Mouse (Mus musculus): ENCODE measurements at regions not wholly inside any gene's neighbourhood (a gene's known extent, or its start where the extent isn't known, plus 50 kb on each side); places are given as distances from the start of the nearest gene placed in this dataset.

DNA sequence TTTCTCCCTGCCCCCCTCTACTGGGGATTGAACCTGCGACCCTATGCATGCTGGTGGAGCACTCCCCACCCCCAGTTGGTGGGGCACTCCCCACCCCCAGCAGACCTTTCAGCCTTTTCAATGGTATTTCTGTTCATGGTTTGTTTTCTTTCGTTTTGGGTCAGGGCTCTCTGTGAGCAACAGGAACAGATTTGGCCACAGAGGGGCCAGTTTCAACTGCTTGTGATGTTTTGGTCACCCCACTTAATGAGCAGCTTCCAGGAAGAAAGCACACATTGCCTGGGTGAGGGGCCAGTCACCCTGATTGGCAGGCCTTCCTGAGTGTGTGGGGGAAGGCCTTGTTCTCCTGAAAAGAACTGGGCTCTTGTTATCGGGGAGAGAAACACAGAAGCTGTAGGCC is 71.5 kb upstream of the Sulf2 start:
- TF ChIP-seq USF1 (IDR thresholded peaks at IDR 0.05; ENCODE audit: low read depth) (no peak), POLR2A (IDR thresholded peaks at IDR 0.05; ENCODE audit: insufficient read length, low read depth) (no peak), SRF (IDR thresholded peaks at IDR 0.05; ENCODE audit: control insufficient read depth, insufficient read length, low read depth) (no peak), MYOG (IDR thresholded peaks at IDR 0.05; ENCODE audit: control insufficient read depth in 1 of 3, insufficient read depth in 1 of 3, insufficient read length in 2 of 3, low read depth in 2 of 3) (no peak), MAX (IDR thresholded peaks at IDR 0.05; ENCODE audit: low read depth) (no peak), CEBPB (IDR thresholded peaks at IDR 0.05; ENCODE audit: insufficient read depth, poor library complexity, severe bottlenecking) (no peak), REST (IDR thresholded peaks at IDR 0.05; ENCODE audit: insufficient read depth, insufficient read length) (no peak), E2F4 (IDR thresholded peaks at IDR 0.05; ENCODE audit: insufficient read depth) (no peak), MYOD1 (IDR thresholded peaks at IDR 0.05; ENCODE audit: control insufficient read depth in 1 of 3, insufficient read length in 2 of 3, low read depth in 2 of 3) (no peak), TCF12 (IDR thresholded peaks at IDR 0.05; ENCODE audit: insufficient read depth, poor library complexity, severe bottlenecking) (no peak), POLR2AphosphoS2 (IDR thresholded peaks at IDR 0.05; ENCODE audit: insufficient read length, low read depth) (no peak)
